Mouse (Mus musculus): Measurements from ENCODE around the gene Pde4a.

Gene Pde4a

DNA sequence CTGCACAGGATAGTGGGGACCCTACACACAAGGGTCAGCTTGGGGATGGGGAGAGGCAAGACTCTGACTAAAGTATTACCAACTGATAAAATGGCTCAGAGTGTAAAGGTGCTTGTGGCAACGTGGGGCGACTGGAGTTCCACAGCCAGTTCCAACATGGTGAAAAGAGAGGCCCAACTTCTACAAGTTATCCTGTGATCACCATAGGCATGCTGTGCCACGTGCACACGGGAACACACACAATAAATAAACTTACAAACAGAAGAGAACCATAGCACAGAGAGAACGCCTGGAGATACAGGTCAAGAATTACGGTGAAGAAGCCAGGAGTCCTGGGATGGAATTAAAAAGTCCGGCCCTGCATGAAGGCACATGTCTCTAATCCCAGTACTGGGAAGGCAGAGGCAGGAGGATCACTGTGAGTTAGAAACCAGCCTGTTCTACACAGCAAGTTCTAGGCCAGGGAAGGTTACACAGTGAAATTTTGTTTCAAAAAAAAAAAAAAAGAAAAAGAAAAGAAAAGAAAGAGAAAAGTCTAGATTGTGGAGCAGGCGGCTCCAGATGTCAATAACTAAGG is 16.3 kb upstream of the Pde4a start:
- no peak for DNase-seq

DNA sequence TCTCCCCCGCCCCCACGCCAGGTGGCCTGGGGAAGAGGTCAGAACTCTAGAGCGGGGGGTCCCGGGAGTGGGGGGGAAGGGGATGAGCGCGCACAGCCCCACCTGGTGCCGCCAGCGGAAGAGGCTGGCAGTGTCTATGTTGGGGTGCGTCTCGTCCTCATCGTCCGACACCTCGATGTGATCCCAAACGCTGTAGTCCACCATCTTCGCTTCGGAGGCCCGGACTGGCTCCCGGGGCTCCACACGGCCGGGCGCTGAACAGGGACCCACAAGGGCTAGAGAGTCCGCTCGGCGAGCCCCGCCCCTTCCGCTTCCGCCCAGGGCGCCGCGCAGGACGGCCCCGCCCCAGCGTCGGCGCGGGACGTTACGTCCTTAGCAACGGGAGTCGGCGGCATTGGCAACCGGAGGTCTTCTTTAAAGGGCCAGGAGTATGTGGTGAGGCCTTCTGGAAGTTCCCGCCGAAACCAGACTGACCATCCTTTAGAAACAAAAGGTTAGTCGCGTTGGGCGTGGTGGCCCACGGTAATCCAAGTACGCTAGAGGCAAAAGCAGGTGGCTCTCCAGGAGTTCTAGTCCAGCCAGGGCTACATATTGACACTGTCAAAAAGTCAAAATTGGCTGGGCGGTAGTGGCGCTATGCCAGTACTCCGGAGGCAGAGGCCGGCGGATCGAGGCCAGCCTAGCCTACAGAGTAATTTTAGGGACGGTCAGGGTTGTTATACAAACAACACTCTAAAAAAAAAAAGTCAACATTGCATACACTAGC is 15.7 kb upstream of the Pde4a start, which contains the start of gene Cdc37:
Gene Cdc37, minus strand, starts transcription at position 329 of the 766 bp plus-strand sequence.
- peak; percentile 95 for DNase-seq

DNA sequence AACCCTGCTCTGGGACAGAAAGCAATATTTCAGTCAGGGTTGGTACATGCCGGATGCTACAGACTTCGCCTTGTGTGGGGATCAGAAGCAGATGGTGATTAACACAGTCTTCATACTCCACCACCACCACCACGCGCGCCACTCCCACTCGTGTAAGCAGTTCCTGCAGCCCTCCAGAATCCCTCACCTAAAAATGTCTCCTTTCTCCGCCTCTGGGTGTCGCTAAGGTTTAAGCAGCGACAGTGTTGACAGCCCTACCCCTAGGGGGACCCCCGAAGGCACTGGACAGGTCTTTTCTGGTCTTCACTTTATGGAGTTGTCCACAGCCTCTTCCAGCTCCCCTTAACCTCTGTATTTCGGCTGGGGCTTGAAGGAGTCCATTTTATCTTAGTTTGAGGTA is 12.8 kb upstream of the Pde4a start:
- DNase-seq: peak; percentile 46

DNA sequence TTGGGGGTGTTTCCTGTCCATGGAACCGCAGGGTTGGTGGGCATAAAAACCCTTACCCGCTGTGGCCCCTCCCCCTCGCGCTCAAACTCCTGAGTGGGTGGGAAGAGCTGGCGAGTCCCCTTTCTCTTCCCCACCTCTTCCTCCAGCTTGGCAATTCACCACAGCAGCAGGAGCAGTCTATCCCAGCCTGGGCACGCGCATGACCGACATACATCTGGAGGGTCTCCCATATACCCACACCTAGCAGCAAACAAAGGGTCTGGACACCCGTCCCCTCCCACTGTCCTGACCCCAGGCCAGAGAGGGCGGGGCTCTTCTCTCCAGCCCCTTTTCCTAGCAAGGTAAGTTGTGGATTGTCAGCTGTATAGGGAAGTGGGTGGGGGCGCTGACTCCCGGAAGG is 12.2 kb upstream of the Pde4a start:
- no peak for DNase-seq

DNA sequence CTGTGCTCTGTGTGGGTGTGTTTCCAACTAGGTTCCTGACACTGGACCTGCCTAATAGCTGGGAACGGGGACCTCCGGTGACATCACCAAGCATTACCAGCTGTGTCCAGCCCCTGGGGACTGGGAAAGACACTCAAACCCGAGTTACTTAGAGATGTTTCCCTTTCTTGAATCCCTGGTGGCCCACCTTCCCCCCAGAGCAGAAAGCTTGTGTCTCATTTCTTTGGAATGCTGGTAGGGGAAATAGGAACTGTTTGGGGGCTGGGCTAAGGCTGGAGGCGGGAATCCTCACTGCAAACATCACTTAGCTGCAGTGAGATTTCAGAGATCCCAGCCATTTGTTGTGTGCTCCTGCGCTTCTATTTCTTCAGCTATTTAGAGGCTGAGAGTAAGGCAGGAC is 11.7 kb upstream of the Pde4a start:
- no peak for DNase-seq

DNA sequence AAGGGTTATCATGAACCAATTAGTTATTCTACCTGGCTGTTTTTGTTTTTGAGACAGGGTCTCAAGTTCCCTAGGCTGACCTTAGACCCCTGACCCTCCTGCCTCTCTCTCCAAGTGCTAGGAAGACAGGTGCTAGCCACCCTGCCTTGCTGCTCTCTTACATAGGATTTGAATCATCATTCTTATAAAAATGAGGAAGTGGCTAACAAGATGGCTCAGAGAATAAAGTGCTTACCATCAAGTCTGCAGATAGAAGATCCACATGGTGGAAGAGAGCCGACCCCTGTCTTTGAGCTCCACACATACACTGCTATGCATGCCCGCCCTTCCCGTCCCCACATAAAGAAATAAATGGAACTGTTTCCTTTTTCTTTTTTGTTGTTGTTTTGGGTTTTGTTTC is 10.7 kb upstream of the Pde4a start:
- no peak for DNase-seq

DNA sequence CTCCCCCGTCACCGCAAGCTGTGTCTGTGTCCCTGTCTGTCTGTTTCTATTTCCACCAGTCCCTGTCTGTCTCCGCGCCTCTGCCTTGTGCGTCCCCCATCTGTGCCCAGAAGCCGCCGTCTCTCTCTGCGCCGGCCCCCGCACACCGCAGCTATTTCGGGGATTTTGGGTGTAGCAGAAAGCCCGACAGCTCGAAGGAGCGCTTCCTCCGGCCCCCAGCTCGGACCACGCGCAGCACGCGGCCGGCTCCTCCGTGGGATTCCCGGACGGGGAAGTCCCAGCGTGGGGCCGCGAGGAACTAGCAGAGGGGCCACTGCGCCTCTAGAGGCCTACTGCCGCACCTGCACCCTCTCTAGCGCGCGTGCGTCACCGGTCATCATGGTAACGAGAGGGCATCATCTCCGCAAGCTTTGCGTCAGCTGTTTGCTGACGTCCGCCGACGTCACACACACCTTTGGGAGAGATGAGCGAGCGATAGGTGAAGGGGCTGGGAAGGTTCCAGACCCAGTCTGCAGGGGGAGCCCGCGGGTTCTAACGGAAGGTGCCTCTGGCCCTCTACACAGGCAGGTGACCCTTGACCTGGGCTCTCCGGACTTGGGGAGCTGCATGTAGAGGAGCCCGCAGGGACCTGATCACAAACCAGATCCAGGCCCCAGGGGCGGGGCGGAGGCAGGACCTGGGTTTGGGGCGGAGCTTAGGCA is 4.2 kb upstream of the Pde4a start:
- peak; percentile 90 for DNase-seq

DNA sequence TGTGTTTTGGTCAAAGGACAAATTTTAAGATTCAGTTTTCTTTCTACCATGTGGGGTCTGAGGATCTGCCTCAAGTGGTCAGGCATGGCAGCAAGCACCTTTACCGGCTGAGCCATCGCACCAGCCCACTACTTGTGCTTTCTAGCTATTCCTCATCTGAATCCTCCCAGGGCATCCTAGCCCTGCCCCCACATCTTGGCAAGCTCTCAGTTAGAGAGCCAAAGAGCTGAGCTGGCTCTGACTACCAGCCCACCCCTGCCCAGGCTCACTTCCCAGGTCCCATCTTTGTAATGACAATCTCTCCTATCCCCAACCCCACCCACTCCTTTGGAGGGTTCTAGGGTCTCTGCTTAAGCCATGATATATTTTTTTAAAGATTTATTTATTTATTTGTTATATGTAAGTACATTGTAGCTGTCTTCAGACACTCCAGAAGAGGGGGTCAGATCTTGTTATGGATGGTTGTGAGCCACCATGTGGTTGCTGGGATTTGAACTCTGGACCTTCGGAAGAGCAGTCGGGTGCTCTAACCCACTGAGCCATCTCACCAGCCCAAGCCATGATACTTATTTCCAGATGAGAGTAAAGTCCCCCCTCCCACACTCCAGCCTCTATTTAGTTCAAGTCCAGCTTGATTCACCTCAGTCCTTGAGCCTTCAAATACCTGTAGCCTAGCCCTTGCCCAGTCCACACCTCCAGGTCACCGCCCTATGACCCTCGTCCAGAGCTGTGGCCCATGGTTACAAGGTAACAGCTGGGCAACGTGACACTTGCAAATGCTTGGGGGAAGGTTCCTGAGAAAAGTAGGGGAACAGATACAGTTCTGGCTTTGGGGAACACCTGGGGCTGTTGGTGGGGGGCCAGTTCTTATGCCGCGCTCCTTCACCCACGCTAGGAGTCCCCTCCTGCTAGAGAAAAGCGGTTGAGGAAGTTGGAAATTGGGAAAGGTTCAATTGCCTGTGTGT is 2.1 kb upstream of the Pde4a start:
- DNase-seq: no peak

DNA sequence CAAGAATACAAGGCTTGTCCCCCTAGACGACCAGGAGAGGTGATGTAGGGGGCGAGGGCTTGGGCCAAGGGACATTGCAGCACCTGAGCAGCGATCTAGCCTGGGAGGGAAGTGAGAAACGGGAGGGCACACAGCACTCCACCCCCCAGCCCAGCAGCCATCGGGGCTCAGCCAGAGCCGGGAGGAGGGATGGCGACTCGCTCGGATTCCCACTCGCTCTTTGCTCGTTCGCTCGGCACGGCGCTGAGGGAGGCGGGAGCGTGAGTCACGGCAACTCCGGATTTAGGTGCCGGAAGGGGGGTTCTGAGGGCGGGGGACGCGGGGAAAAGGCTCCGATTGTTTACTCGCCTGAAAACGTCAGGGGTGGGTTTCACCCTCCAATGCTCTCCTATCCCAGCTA is 1.4 kb upstream of the Pde4a start:
- DNase-seq: no peak

DNA sequence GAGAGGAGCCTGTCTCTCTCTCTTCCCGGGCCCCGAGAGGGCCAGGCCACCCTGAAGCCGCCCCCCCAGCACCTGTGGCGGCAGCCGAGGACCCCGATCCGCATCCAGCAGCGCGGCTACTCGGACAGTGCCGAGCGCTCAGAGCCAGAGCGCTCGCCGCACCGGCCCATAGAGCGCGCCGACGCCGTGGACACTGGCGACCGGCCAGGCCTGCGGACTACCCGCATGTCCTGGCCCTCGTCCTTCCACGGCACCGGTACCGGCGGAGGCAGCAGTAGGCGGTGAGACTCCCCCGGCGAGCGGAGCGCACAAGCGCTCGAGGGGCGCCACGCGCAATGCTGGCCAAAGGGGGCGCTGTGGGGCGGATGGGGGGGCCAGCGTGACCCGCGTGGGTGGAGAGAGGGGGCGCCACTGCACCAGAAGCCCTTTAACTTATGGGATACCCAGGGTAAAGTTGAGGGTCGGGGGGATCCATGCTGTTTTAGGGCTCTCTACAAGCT is 488 bp downstream of the Pde4a start:
- peak; percentile 46 for DNase-seq

DNA sequence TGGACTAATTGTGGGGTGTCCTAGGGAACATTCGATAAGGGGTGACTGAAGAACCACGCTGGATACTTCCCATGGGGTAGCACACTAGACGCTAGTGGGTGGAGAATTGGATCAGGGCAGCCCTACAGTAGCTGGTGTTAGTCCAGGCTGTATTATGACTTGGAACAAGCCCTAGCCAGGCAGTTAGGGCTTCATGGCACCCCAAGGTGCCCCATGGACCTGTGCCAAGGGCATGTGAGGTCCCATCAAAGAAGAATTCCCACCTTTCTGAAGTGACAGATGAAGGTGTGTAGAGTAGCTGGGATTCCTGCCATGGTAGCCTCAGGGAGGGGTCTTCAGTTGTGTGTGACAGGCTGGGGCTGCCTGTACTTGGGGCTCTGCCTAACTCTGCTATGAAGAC is 1.0 kb downstream of the Pde4a start:
- DNase-seq: no peak

DNA sequence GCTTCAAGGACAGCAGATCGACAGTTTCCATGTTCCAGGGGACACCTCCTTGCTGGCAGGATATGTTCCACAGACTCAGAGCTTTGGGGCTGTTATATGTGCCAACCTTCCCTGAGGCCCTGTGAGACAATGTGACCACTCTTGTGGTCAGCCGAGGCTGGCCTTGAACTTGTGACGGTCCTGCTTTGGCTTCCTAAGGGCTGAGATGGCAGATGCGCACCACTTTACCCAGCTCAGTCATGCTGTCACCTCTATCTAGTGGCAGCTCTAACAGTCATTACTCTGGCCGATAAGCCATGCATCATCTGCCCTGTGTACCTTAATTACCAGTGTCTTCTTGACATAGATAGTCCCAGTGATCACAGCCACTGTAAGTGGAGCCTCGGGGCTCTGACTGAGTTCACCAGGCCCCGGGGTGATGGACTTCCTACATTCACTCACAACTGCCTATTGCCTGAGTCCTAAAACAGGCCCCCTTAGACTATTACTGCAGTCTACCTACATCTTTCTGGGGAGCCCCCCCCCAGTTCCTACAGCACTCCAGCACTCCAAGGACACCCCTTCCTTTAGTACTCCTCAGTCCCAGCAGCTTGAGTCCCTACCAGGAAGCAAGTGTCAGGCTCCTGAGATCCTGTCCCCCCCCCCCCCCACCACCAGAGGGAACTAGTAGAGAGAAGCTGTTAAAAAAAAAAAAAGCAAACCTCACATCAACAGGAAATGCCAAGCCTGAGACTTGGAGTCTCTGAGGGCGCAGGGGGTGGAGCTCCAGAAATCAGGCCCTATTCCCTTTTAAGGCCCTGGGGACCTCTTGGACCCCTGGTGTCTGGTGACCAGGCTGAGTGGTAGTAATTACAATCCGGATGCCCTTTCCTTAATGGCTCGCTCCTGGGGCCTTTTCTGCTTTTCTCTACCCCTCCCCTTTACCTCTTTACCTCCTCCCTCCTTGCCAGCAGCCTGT is 1.9 kb downstream of the Pde4a start:
- DNase-seq: peak; percentile 43

DNA sequence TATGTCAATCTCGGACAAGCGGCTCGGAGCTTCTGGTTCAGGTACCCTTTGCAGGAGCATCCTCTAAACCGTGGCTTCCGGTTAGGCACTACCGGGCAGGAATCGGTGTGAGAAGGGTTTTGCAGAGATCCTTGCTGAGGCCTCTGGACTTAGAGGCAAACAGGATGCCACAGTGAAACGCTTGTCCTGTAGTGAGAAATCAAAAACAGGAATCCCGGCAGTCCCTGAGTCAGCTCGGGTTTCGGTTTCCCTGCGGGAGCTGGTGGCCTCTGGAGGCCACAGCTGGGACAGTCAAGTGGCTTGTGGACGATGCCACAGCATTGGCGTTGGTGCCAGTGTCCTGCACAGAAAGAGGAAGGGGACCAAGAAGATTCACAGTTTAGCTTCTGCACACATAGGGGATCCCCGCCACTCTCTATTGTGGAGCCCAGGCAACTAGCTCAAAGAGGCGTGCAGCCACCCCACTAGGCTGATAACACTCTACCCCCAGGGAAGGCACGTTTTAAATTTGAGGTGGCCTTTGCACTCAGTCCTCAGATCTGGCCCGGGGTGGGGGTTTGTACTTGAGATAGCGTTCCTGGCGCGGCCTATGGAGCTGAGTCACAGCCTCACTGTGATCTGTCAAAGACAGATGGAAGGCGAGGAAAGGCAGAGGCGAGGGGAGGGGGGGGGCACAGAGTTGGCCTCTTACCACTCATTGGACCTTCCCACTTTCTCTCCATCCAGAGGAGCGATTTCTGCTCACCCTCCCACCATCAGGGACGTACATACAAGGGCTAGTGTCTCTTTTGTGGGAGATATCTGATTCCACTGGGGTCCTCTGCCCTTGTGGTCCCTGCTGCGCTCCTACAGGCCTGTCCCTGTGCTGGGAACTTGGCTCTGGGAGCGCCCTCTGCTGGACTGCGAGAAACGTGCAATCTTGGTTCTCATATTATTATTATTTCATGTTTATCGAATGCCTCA is 2.9 kb downstream of the Pde4a start:
- DNase-seq: peak; percentile 78

DNA sequence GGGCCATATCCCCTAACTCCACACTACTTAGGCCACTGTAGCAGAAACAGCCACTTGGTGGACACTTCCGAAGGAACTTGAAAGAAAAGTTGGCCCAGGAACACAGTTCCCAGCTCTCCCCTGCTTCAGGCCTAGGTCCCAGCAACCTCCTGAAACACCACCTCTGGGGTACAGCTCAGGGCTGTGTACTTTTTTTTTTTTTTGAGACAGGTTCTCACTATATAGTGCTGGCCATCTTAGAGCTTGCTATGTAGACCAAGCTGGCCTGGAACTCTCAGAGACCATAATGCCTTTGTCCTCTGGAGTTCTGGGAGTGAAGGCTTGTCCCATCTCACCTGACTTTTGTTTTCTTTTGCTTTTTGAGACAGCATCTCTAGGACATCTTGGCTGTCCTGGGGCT is 3.6 kb downstream of the Pde4a start:
- DNase-seq: no peak

DNA sequence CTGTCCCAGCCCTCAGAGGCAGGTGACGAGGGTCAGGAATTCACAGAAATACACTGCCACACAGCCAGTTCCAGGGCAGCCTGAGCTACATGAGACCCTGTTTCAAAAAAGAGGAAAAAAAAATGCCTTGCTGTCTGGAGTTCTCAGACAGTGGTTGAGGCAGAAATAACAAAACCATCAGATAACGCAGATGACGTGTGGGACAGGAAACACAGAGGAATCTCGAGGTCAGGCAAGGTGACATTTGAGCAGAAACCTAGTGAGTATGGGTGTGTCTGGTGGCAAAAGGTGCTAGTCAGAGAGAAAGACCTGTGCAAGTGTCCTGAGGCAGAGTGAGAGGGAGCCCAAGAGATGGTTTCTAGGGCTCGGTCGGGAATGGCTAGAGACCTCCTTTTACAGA is 6.8 kb downstream of the Pde4a start:
- no peak for DNase-seq

DNA sequence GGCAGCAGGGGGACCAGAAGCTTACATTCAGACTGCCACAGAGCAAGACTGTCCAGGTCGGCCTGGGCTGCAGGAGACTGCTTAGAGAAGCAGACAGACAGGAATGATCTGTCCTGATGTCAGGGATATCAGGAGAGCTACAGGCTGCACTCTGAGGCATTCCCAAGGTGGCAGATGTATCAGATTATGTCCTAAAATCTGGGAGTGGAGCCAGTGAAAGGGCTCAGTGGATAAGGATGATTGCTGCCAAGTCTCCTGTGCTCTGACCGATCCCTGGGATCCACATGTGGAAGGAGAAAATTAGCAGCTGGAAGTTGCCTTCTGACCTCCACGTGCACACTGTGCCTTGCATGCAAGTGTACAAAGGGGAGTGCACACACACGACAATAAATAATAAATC is 14.9 kb downstream of the Pde4a start:
- DNase-seq: no peak

DNA sequence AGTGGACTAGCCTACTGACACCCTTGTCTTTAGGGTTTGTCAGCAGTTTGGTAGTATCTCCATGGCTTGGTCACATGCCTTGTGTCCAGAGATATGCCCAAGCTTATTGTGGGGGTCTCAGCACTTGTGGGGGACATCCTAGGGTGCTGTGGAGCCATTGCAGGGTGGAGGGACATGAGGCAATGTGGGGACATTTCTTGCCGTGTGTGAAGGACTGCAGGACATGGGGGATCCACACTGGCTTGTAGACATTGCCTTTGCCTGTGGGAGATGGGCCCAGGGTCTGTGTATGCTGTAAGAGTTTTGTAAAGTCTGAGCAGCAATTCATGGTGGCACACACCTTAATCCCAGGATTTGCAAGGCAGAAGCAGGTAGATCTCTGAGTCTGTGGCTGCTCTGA is 15.3 kb downstream of the Pde4a start:
- no peak for DNase-seq

DNA sequence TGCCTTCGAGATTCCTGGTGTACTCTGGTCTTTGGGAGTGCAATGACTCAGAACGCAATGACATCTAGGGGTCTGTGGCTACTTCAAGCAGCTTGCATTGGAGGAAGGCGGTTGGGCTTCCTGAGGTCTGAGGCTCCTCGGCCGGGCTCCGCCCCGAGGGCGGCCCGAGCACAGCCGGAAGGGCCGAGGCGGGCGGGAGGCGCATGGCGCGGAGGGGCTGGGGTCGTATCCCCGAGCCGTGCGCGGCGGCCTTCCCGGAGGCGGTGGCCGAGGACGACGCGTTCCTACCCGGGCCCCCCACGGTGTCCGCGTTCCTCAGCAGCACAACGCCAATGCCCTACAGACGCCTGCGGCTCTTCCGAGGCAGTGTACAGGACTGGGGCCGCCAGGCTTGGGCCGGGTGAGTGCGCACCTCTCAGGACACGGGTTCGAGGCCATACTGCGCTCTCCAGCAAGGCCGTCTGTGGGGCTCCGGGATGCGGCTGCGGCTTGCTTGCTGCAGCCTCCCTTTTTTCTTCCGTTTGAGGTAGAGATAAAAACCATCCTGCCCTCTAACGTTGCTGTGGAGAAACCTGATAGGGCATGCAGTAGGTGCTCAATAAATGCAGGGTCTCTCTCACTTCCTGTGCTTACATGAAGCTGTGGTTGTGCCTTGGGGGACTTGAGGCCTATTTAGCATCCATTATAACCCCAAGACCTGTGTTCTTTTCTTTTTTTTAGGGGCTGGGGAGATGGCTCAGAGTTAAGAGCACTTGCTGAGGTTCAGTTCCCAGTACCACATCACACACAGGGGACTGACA is 16.1 kb downstream of the Pde4a start:
- DNase-seq: peak; percentile 30

DNA sequence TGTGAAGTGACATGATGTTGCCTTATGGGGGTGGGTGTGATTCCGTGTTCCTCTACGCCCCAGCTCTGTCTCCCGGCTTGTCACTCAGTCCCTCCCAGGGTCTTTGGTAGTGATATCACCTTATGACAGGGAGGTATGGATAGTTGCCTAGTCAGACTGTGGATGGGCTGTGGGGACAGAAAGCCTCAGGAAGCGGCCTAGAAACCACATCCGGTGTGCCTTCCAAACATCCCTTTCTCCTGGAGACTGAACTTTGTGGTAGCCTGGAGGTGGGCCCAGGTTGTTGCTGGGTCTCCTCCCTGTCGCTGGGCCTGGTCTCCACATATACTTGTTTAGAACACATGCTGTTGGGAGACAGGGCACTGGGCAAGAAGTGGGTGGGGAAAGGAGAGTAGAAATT is 17.9 kb downstream of the Pde4a start:
- no peak for DNase-seq
